Mouse (Mus musculus) liver, postnatal 0 days (tissue): ENCODE data around the gene Ntn1. TPM values are rescaled to one million over a fixed set of nuclear protein-coding genes. Genes with fewer than 3 reads are reported as not detected.

Experiments
- ATAC-seq: fragments of 200-750 bp; cut with Nextera tagmentation; 2 replicates; pipeline ENCODE4 v1.8.0; 2017; ENCODE audit warnings: mild to moderate bottlenecking, moderate library complexity
- DNase-seq: peaks from one replicate; pipeline ENCODE4 v3.0.0-alpha.2; 2016
- H3K27ac ChIP-seq: fragments of 300-500 bp; sonication (generic); 2 replicates; pipeline ENCODE4 v1.5.1; 2014; ENCODE audit warnings: antibody characterized with exemption, moderate library complexity, mild to moderate bottlenecking, low read depth
- H3K27me3 ChIP-seq: fragments of 300-500 bp; sonication (generic); 2 replicates; pipeline ENCODE4 v1.6.1; 2014; ENCODE audit warnings: low read length, control low read depth, mixed read lengths; ENCODE audit not compliant: insufficient read depth
- H3K36me3 ChIP-seq: fragments of 300-500 bp; sonication (generic); replicated peaks from 2 replicates; pipeline ENCODE4 v1.6.1; 2014; ENCODE audit warnings: mild to moderate bottlenecking, control low read depth, low read length, moderate library complexity, mixed read lengths; ENCODE audit not compliant: insufficient read depth
- H3K4me1 ChIP-seq: fragments of 300-500 bp; sonication (generic); 2 replicates; pipeline ENCODE4 v1.6.1; 2014; ENCODE audit warnings: antibody characterized with exemption, mild to moderate bottlenecking, control low read depth; ENCODE audit not compliant: insufficient read depth
- H3K4me2 ChIP-seq: fragments of 300-500 bp; sonication (generic); 2 replicates; pipeline ENCODE4 v1.6.1; 2014; ENCODE audit warnings: low read depth, mild to moderate bottlenecking, low read length, moderate library complexity, mixed read lengths
- H3K4me3 ChIP-seq: fragments of 300-500 bp; sonication (generic); 2 replicates; pipeline ENCODE4 v1.5.1; 2014; ENCODE audit warnings: low read depth, low read length
- H3K9ac ChIP-seq: fragments of 300-500 bp; sonication (generic); replicated peaks from 2 replicates; pipeline ENCODE4 v1.6.1; 2014; ENCODE audit warnings: mild to moderate bottlenecking, moderate library complexity
- H3K9me3 ChIP-seq: fragments of 300-500 bp; sonication (generic); 2 replicates; pipeline ENCODE4 v1.6.1; 2016; ENCODE audit warnings: mild to moderate bottlenecking, control low read depth, low read length, mixed read lengths
- CTCF ChIP-seq: sonication (generic); IDR thresholded peaks from 2 replicates; pipeline ENCODE4 v1.5.1; 2016; ENCODE audit warnings: antibody characterized with exemption, low read depth
- EP300 ChIP-seq: IDR thresholded peaks from 2 replicates; pipeline ENCODE4 v1.6.1; 2016; ENCODE audit warnings: antibody characterized with exemption, low read depth, mild to moderate bottlenecking
- WGBS: fragments of 180-500 bp; shearing (Covaris S2); extraction: QIAGEN DNeasy Blood & Tissue Kit; methylation state at CpG from one replicate; pipeline ENCODE4 v1.1.7; 2014; ENCODE audit not compliant: insufficient replicate concordance; 5-methylcytosine and 5-hydroxymethylcytosine counted together
- polyA plus RNA-seq: library from polyadenylated mRNA; unstranded; fragments of >200 nt; fragmentation: Nextera tagmentation; extraction: Ambion mirVana; gene quantifications from 2 replicates; pipeline ENCODE4 v1.2.1, GENCODE M21; 2015

Gene Ntn1
- polyA plus RNA-seq, 1 experiment from 2014 or later, result 0.76 TPM

DNA sequence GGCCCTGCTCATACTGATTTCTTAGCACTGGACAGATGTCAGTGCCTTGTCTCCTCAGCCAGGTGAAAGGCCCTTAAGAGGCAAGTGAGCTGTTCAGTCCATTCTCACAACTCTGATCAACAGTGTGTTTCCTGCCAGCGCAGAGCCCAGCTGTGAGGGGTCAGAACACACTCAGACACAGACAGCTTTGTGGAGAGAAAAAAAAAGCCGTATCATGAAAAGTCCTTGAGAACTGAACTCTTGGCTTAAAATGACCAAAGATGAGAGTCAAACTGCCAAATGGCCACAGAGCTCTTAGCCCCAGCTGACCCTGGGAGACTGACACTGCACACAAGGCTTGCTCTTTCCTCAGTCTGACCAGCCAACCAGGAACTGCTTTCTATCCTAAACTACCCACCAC, 192.6 kb downstream of the Ntn1 start:
- peaks cover 2% of the 10 kb centered on the region; the same call in 1 of the 2 replicates for H3K4me1 ChIP-seq
- no peak overlapping the region for H3K9ac ChIP-seq
- no peaks in the 10 kb centered on the region for H3K9me3 ChIP-seq
- ATAC-seq (no peak), DNase-seq (no peak)
- TF ChIP-seq CTCF (no peak), EP300 (no peak)
- WGBS, result 64% methylated on average over 2 of the region's 2 CpGs
- no peaks in the 10 kb centered on the region for H3K27me3 ChIP-seq
- H3K4me2 ChIP-seq, result no peak overlapping the region
- no peak overlapping the region for H3K4me3 ChIP-seq
- H3K27ac ChIP-seq, result no peak overlapping the region
- H3K36me3 ChIP-seq, result no peaks in the 10 kb centered on the region

DNA sequence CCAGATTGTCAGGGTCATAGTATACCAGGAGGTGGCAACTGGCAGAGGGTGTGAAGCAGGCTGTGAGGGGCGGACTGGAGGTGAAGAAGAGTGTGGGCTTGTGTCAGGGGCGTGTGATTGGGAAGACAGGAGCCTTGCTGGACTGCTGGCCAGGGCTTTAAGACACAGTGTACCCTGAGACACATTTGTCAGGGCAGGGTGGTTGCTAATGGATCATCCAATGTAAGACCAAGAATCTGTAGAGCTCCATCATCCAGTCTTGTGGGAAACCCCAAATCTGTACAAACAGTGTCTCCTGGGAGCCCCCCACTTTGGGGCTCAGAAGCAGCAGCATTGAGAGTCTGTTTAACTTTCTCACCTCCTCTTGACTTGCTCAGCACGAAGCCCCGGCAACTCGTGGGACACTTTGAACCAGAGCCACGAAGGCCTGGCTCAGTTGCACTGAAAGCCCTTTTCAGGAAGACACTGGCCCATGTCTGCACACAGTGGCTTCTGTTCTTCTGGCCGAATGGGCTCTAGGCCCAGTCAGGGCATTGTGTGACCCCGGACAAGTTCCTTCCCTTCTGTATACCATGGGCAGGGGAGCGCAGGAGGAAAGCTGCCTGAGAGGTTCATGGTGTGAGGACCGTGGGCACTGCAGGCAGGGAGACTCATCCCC, 194.9 kb downstream of the Ntn1 start:
- no peak overlapping the region for H3K27ac ChIP-seq
- ATAC-seq (no peak), DNase-seq (no peak)
- no peaks in the 10 kb centered on the region for H3K36me3 ChIP-seq
- no peak overlapping the region for H3K4me3 ChIP-seq
- TF ChIP-seq EP300 (no peak), CTCF (no peak)
- H3K9ac ChIP-seq, result no peak overlapping the region
- H3K4me1 ChIP-seq, result peaks cover 8% of the 10 kb centered on the region
- no peaks in the 10 kb centered on the region for H3K27me3 ChIP-seq
- H3K9me3 ChIP-seq, result no peaks in the 10 kb centered on the region
- no peak overlapping the region for H3K4me2 ChIP-seq
- 80% methylated on average over 10 of the region's 10 CpGs for WGBS

DNA sequence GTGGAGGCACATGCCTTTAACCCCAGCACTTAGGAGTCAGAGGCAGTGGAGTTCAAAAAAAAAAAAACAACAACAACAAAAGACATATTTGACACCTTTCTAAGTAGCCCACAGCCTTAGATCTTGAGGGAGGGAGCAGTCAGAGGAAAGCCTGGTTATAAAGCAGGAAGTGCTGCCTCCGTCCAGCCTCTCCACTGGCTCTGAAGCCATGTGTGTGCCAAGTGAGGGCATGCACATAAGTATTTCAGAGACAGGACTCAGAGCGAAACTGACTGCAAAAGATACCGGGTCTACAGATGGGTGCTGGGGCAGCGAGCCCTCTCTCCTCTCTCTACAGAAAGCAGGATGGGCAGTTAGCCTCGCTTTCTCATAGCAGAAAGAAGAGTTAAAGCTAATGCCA, 196.2 kb downstream of the Ntn1 start:
- TF ChIP-seq EP300 (no peak), CTCF (no peak)
- H3K27ac ChIP-seq, result no peak overlapping the region
- ATAC-seq (no peak), DNase-seq (no peak)
- no peaks in the 10 kb centered on the region for H3K36me3 ChIP-seq
- H3K4me2 ChIP-seq, result no peak overlapping the region
- H3K4me3 ChIP-seq, result no peak overlapping the region
- no peak overlapping the region for H3K9ac ChIP-seq
- H3K27me3 ChIP-seq, result no peaks in the 10 kb centered on the region
- no peaks in the 10 kb centered on the region for H3K9me3 ChIP-seq
- H3K4me1 ChIP-seq, result peaks cover 12% of the 10 kb centered on the region
- 75% methylated on average over 5 of the region's 5 CpGs for WGBS

GRCm38 (mm10) chr11:68203658-68204315, 196.8 kb downstream of the Ntn1 start:
- Histone ChIP-seq H3K4me3 (no peak overlapping the region), H3K27me3 (no peaks in the 10 kb centered on the region), H3K4me2 (no peak overlapping the region), H3K9ac (no peak overlapping the region), H3K4me1 (peaks cover 12% of the 10 kb centered on the region), H3K9me3 (no peaks in the 10 kb centered on the region), H3K27ac (no peak overlapping the region), H3K36me3 (no peaks in the 10 kb centered on the region)
- DNase-seq (no peak), ATAC-seq (no peak)
- 66% methylated on average over 10 of the region's 10 CpGs for WGBS
- TF ChIP-seq CTCF, result no peak
- TF ChIP-seq EP300, result no peak

DNA sequence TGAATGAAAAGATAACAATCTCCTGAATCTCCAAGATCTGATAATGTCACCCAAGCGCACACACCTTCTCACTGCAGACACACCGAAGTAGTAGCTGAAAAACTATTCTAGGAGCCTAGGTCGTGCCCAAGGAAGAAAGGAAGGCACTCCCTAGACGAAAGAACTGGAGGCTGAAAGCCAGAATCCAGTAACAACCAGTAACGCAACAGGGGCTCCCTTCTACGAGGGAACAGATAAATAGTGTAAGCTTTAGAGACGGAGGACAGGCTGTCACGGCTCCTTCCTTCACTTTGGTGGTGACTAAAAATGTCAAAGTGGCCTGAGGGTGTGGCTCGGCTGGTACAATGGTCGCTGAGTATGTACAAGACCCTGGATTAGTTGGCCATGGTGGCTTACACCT, 198.1 kb downstream of the Ntn1 start:
- peaks cover 9% of the 10 kb centered on the region; the same call in 1 of the 2 replicates for H3K4me1 ChIP-seq
- no peak overlapping the region for H3K9ac ChIP-seq

GRCm38 (mm10) chr11:68201811-68202459, 198.7 kb downstream of the Ntn1 start:
- H3K9me3 ChIP-seq, result no peaks in the 10 kb centered on the region
- no peak for TF ChIP-seq CTCF
- TF ChIP-seq EP300, result no peak
- no peak overlapping the region for H3K9ac ChIP-seq
- no peak for ATAC-seq
- no peak for DNase-seq
- no peaks in the 10 kb centered on the region for H3K36me3 ChIP-seq
- peaks cover 9% of the 10 kb centered on the region; the same call in 1 of the 2 replicates for H3K4me1 ChIP-seq
- H3K27me3 ChIP-seq, result no peaks in the 10 kb centered on the region
- 82% methylated on average over 10 of the region's 10 CpGs for WGBS
- no peak overlapping the region for H3K27ac ChIP-seq
- no peak overlapping the region for H3K4me3 ChIP-seq
- H3K4me2 ChIP-seq, result no peak overlapping the region

More for the DNA sequence above, 198.1 kb downstream of the Ntn1 start:
- Histone ChIP-seq H3K27ac (no peak overlapping the region), H3K27me3 (no peaks in the 10 kb centered on the region), H3K36me3 (no peaks in the 10 kb centered on the region), H3K4me2 (no peak overlapping the region), H3K4me3 (no peak overlapping the region), H3K9me3 (no peaks in the 10 kb centered on the region)
- TF ChIP-seq CTCF, result no peak
- ATAC-seq (no peak), DNase-seq (no peak)
- 71% methylated on average over 10 of the region's 10 CpGs for WGBS
